Mouse (Mus musculus) CH12.LX (cell line): ENCODE data around the gene Mphosph6. TPM values are rescaled to one million over a fixed set of nuclear protein-coding genes. Genes with fewer than 3 reads are reported as not detected.

Source experiments
- DNase-seq: peaks from one replicate; pipeline ENCODE4 v3.0.0-alpha.2; 2013; ENCODE audit errors: extremely low read depth
- H3K27ac ChIP-seq: 2 replicates; pipeline ENCODE4 v1.5.1; 2012; ENCODE audit warnings: low read depth, mild to moderate bottlenecking, control low read depth, moderate library complexity; ENCODE audit not compliant: insufficient read depth
- H3K27me3 ChIP-seq: replicated peaks from 2 replicates; pipeline ENCODE3; 2012; ENCODE audit warnings: inconsistent platforms
- H3K36me3 ChIP-seq, 2 experiments: replicated peaks in 1 of 2; 2 replicates each; pipeline versions ENCODE3 to v1.6.1; 2012; ENCODE audit warnings: inconsistent platforms in 1 of 2, low read length in 1 of 2, mild to moderate bottlenecking in 1 of 2, mixed read lengths in 1 of 2, moderate library complexity in 1 of 2; ENCODE audit not compliant: control insufficient read depth in 1 of 2, insufficient read depth in 1 of 2
- H3K4me1 ChIP-seq, 2 experiments: 2 replicates each; pipeline ENCODE4 v1.6.1; 2012; ENCODE audit warnings: inconsistent platforms in 1 of 2, moderate library complexity in 1 of 2; ENCODE audit not compliant: insufficient read depth in 2 of 2, control insufficient read depth in 1 of 2
- H3K4me2 ChIP-seq: 2 replicates; pipeline ENCODE4 v1.6.1; 2012; ENCODE audit warnings: low read depth, mild to moderate bottlenecking, control low read depth; ENCODE audit not compliant: poor library complexity, insufficient read depth, severe bottlenecking
- H3K4me3 ChIP-seq, 3 experiments: fragments of 150-350 bp in 1 of 3; sonication (generic) in 1 of 3; replicated peaks in 1 of 3; 2 replicates each; pipeline versions ENCODE3 to v1.5.1; 2011 to 2012; ENCODE audit warnings: low read depth in 2 of 3, low read length in 2 of 3, mild to moderate bottlenecking in 2 of 3, moderate library complexity in 2 of 3, control low read depth in 1 of 3, improper control_type of control experiment in 1 of 3, inconsistent platforms in 1 of 3, mixed read lengths in 1 of 3; ENCODE audit not compliant: poor library complexity in 1 of 3
- H3K79me2 ChIP-seq: replicated peaks from 2 replicates; pipeline ENCODE4 v1.6.1; 2012; ENCODE audit warnings: mild to moderate bottlenecking, moderate library complexity; ENCODE audit not compliant: control insufficient read depth, poor library complexity, insufficient read depth, severe bottlenecking; ENCODE audit errors: extremely low read depth
- H3K9ac ChIP-seq: 2 replicates; pipeline ENCODE4 v1.6.1; 2012; ENCODE audit warnings: low read depth, mild to moderate bottlenecking, control low read depth, moderate library complexity; ENCODE audit not compliant: insufficient read depth
- H3K9me3 ChIP-seq: replicated peaks from 2 replicates; pipeline ENCODE3; 2012; ENCODE audit warnings: low read length, inconsistent platforms, mixed read lengths
- BHLHE40 ChIP-seq: IDR thresholded peaks from 2 replicates; pipeline ENCODE4 v1.6.1; 2011; ENCODE audit warnings: mild to moderate bottlenecking, low read depth, low read length, improper control_type of control experiment
- CHD1 ChIP-seq: IDR thresholded peaks from 2 replicates; pipeline ENCODE4 v1.6.1; 2012; ENCODE audit warnings: low read depth, low read length, improper control_type of control experiment, inconsistent platforms
- CTCF ChIP-seq, 2 experiments: IDR thresholded peaks in 1 of 2; conservative IDR thresholded peaks in 1 of 2; 2 replicates each; pipeline ENCODE4 v1.5.1; 2011 to 2012; ENCODE audit warnings: low read depth in 2 of 2, low read length in 2 of 2, improper control_type of control experiment in 1 of 2, inconsistent platforms in 1 of 2, mild to moderate bottlenecking in 1 of 2, moderate library complexity in 1 of 2
- ELF1 ChIP-seq: IDR thresholded peaks from 2 replicates; pipeline ENCODE4 v1.6.1; 2014; ENCODE audit warnings: low read depth, mild to moderate bottlenecking, inconsistent platforms, low read length, improper control_type of control experiment
- EP300 ChIP-seq: IDR thresholded peaks from 2 replicates; pipeline ENCODE4 v1.6.1; 2011; ENCODE audit warnings: low read length, improper control_type of control experiment
- ETS1 ChIP-seq: conservative IDR thresholded peaks from 2 replicates; pipeline ENCODE4 v1.6.1; 2012; ENCODE audit warnings: low read depth, mild to moderate bottlenecking, inconsistent platforms, low read length, improper control_type of control experiment, moderate library complexity
- HCFC1 ChIP-seq: IDR thresholded peaks from 2 replicates; pipeline ENCODE4 v1.6.1; 2012; ENCODE audit warnings: low read depth, mild to moderate bottlenecking, inconsistent platforms, low read length, improper control_type of control experiment
- JUN ChIP-seq: IDR thresholded peaks from 2 replicates; pipeline ENCODE4 v1.6.1; 2011; ENCODE audit warnings: low read depth, mild to moderate bottlenecking, low read length, improper control_type of control experiment, moderate library complexity; ENCODE audit not compliant: insufficient read depth
- KAT2A ChIP-seq: IDR thresholded peaks from 2 replicates; pipeline ENCODE4 v1.6.1; 2012; ENCODE audit warnings: low read length, improper control_type of control experiment, inconsistent platforms; ENCODE audit not compliant: insufficient replicate concordance
- MAX ChIP-seq: IDR thresholded peaks from 2 replicates; pipeline ENCODE4 v1.6.1; 2011; ENCODE audit warnings: low read length, improper control_type of control experiment
- MAZ ChIP-seq: IDR thresholded peaks from 2 replicates; pipeline ENCODE4 v1.6.1; 2012; ENCODE audit warnings: low read depth, mild to moderate bottlenecking, inconsistent platforms, low read length, improper control_type of control experiment, moderate library complexity
- MEF2A ChIP-seq: IDR thresholded peaks from 2 replicates; pipeline ENCODE4 v1.6.1; 2014; ENCODE audit warnings: low read depth, mild to moderate bottlenecking, inconsistent platforms, low read length, improper control_type of control experiment, borderline replicate concordance
- RAD21 ChIP-seq: IDR thresholded peaks from 2 replicates; pipeline ENCODE4 v1.6.1; 2011; ENCODE audit warnings: low read depth, mild to moderate bottlenecking, low read length, improper control_type of control experiment, moderate library complexity
- RCOR1 ChIP-seq: conservative IDR thresholded peaks from 2 replicates; pipeline ENCODE4 v1.6.1; 2012; ENCODE audit warnings: low read depth, mild to moderate bottlenecking, inconsistent platforms, low read length, improper control_type of control experiment
- SIN3A ChIP-seq: IDR thresholded peaks from 2 replicates; pipeline ENCODE4 v1.6.1; 2012; ENCODE audit warnings: low read length, improper control_type of control experiment, inconsistent platforms
- SMC3 ChIP-seq: IDR thresholded peaks from 2 replicates; pipeline ENCODE4 v1.6.1; 2011; ENCODE audit warnings: low read depth, low read length, improper control_type of control experiment
- TCF12 ChIP-seq: IDR thresholded peaks from 2 replicates; pipeline ENCODE4 v1.6.1; 2014; ENCODE audit warnings: low read depth, mild to moderate bottlenecking, inconsistent platforms, low read length, improper control_type of control experiment
- UBTF ChIP-seq: IDR thresholded peaks from 2 replicates; pipeline ENCODE4 v1.6.1; 2012; ENCODE audit warnings: low read depth, mild to moderate bottlenecking, inconsistent platforms, low read length, improper control_type of control experiment, moderate library complexity
- ZKSCAN1 ChIP-seq: IDR thresholded peaks from 2 replicates; pipeline ENCODE4 v1.6.1; 2012; ENCODE audit warnings: low read depth, inconsistent platforms, low read length, improper control_type of control experiment, borderline replicate concordance
- dilution Hi-C: fragments of 300-500 bp; cut with MboI; formaldehyde crosslinking; loops from 2 replicates; pipeline ENCODE4 v1.14.3; 2020; ENCODE audit warnings: low sequenced_read_pairs; ENCODE audit not compliant: extremely low pct_unique_long_range_greater_than_20kb, extremely low pct_ligation_motif_present
- in situ Hi-C: fragments of 300-500 bp; cut with MboI; formaldehyde crosslinking; loops from 3 replicates; pipeline ENCODE4 v1.14.3; 2019; ENCODE audit warnings: low sequenced_read_pairs, low pct_ligation_motif_present, low pct_unique_long_range_greater_than_20kb, mixed read lengths
- polyA plus RNA-seq: library from polyadenylated mRNA; unstranded; fragments of >175 nt; gene quantifications from 2 replicates; pipeline ENCODE4 v1.2.1, GENCODE M21; 2012; ENCODE audit warnings: low read depth; ENCODE audit not compliant: insufficient read length
- total RNA-seq, 2 experiments: library from RNA; depleted of rRNA; stranded (reverse); fragments of 300-350 nt in 1 of 2; fragments of >200 nt in 1 of 2; gene quantifications; 2 replicates each; pipeline ENCODE4 v1.2.3; 2012 to 2014

The Mphosph6 gene
- total and polyA plus RNA-seq, 3 experiments, result 89.6 to 241 (median 225) TPM

DNA sequence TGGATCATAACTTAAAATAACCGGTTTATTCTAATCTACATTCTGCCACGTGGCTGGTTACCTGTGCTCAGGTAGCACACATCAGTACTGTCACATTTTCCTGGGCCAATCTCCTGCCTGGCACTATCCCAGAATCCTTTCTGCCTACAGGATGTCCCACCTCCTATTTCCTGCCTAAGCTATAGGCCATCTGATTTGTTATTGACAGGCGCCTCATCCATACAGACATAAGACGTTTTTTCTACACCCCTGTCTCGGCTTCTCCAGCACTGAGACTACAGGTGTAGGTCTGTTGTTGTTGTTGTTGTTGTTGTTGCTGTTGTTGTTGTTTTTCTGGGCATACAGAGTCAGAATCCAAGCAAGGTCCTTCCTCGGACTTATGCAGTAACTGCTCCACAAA lies 46.1 kb upstream of the Mphosph6 start:
- Histone ChIP-seq H3K36me3 (no peaks in the 10 kb centered on the region), H3K4me2 (no peak overlapping the region), H3K4me3 (no peak overlapping the region), H3K4me1 (peaks cover 1 to 14% of the 10 kb centered on the region in 2 experiments), H3K27me3 (no peaks in the 10 kb centered on the region), H3K79me2 (no peaks in the 10 kb centered on the region), H3K27ac (no peak overlapping the region), H3K9ac (no peak overlapping the region), H3K9me3 (peaks cover 3% of the 10 kb centered on the region)
- in situ Hi-C loops (no loop called here), dilution Hi-C loops (no loop called here)
- TF ChIP-seq MAX, result no peak
- TF ChIP-seq MAZ, result no peak
- no peak for TF ChIP-seq CHD1
- TF ChIP-seq KAT2A, result no peak
- no peak for TF ChIP-seq RAD21
- TF ChIP-seq UBTF, result no peak
- TF ChIP-seq HCFC1, result no peak
- TF ChIP-seq SIN3A, result no peak
- no peak for TF ChIP-seq MEF2A
- no peak for TF ChIP-seq ELF1
- no peak for TF ChIP-seq ETS1
- TF ChIP-seq ZKSCAN1, result no peak
- TF ChIP-seq RCOR1, result no peak
- TF ChIP-seq JUN, result no peak
- DNase-seq, result peak; percentile 13

DNA sequence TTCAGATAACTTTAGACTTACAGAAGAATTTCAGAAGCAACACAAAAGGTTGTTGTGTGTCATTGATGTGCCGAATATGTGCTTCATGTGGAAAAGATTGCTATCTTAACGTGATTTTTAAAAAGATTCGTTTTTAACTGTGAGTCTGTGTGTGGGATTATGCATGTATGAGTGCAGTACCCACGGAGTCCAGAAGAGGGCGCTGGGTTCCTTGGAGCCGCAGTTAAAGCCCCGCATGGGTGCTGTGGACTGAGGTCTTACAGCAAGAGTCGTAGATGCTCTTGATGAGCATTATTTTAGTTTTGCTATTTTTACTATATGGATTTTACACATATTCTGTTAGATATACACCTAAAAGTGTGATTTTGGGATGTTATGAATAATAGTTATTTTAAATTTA lies 42.0 kb upstream of the Mphosph6 start:
- H3K4me1 ChIP-seq, result 0 out of 4 replicates have a peak, but pooled peaks cover 0 to 3% of the 10 kb centered on the region in 2 experiments
- no peak overlapping the region for H3K4me3 ChIP-seq
- dilution Hi-C loops, result no loop called here
- H3K27me3 ChIP-seq, result no peaks in the 10 kb centered on the region
- no peak overlapping the region for H3K27ac ChIP-seq
- no peak for DNase-seq
- no peak overlapping the region for H3K9ac ChIP-seq
- TF ChIP-seq BHLHE40 (no peak), CTCF (conservative IDR thresholded peaks at IDR 0.05 in 1 of 2, IDR thresholded peaks at IDR 0.05 in 1 of 2; ENCODE audit: low read depth in 2 of 2, low read length in 2 of 2) (peak in 1 of 2 experiments; percentile 34; a peak in 2 of 4 replicates), EP300 (no peak), SMC3 (0 out of 2 replicates have a peak, but pooled peaks have one; percentile 4), TCF12 (no peak)
- no peaks in the 10 kb centered on the region for H3K36me3 ChIP-seq
- in situ Hi-C loops, result no loop called here
- H3K79me2 ChIP-seq, result no peaks in the 10 kb centered on the region
- H3K4me2 ChIP-seq, result no peak overlapping the region
- peaks cover 3% of the 10 kb centered on the region for H3K9me3 ChIP-seq
